Mouse (Mus musculus) spleen, adult 18-20 months (tissue): ENCODE results near the gene Fbxo31.
"Not testable (repeated sequence)": the region's sequence is repeated elsewhere in the genome, so short reads cannot be mapped to it uniquely, and the experiment has no call there.

Experiments used
- DNase-seq, 2 experiments: peaks; one replicate each; pipeline ENCODE4 v3.0.0; 2022; ENCODE audit warnings: mixed read lengths in 2 of 2

Fbxo31 gene

DNA sequence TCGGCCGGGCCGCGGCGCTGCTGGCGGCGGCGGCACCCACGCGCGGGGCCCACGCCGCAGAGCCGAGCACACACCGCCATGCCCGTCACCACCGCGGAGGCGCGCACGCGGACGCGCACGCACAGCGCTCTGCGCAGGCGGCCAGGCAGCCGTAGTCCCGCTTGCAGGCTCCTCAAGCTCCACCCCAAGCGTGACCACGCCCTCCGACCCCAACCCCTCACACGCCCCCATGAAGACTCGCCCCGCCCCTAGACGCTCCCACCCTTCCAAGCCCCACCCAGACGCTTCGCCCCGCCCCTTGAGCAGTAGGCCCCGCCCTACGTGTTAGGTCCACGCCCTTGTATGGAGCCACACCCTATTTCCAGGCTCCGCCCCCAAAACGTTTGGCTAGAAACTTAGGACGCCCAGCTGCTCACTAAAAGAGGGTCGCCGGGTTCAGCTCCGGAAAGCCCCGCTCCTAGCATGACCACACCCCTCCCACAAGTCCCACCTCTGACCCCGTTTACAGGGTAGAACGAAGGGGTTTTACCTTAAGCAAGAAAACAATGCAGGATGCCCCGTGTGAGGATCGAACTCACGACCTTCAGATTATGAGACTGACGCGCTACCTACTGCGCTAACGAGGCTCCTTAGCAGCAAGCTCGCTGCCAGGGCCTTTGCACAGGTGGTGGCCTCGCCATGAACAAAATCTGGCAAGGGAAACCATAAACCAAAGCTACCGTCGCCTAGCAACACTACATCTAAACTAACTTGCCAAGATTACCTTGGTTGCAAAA is at the start of gene Fbxo31:
TSS of gene Fbxo31 (minus strand) at position 131 of the 776 bp plus-strand sequence.
- peak; percentile 86 to 95 for DNase-seq

DNA sequence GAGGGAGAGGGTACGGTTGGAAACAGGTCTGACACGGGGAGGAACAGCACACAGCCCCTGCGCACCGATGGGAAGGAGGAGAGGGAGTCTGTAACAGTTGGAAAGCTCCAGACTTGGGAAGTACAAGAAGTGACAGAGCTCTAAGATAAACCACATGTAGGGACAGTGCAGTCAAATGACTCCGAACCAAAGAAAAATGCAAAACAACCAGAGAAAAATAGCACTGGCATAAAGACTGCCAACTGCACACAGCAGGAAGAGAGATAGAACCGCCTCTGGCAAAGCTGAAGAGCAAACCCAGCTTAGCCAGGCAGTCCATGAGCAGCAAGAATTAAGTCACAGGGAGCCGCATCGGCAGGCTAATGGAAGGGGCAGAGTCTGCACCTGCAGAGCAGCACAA is 44.4 kb upstream of the Fbxo31 start:
- no peak for DNase-seq

DNA sequence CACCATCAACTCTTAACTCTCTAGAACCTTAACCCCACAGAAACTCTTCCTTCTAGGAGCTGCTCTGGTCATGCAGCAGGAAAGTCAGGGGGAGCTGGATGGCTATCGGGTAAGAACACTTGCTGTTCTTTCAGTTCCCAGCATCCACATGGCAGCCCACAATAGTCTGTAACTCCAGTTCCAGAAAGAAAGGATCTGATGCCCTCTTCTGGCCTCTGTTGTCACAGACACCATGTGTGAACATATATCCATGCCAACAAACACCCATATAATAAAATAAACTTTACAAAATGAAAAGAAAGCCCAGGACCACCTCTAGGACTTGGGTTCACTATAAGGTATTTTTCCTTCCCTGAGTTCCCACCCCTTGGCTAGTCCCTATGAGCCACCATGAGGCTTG is 43.3 kb upstream of the Fbxo31 start:
- DNase-seq = no peak

DNA sequence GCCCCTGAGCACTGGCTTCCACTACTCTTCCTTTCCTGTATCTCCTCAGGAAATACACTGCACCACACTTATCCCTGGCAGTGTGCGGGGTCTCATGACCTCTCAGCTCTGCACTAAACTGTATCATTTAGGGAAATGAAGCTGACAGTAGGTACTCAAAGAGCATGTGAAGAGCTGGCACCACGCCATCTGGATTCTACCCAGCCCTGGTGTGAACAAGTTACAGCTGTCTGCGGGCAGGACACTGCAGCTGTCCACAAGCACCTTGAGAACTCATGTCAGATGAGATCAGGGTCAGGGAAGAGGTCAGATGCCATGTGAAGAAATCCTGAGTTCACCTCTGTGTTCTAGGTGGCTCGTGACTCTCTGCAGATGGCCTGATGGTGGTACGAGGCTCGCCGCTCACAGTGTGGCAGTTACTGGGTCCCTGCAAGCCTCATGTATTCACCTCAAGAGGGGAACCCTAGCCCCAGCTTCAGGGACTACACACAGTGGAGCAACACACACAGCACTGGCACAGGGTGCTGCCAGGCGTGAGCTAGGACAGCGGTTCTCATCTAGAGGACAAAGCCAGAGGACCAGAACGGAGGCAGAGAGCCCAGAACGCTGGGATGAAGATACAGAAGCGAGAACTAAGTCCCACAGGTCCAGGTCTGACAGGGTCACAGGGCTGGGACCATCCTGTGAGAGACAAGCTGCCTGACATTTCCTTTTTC is 42.4 kb upstream of the Fbxo31 start:
- no peak for DNase-seq

DNA sequence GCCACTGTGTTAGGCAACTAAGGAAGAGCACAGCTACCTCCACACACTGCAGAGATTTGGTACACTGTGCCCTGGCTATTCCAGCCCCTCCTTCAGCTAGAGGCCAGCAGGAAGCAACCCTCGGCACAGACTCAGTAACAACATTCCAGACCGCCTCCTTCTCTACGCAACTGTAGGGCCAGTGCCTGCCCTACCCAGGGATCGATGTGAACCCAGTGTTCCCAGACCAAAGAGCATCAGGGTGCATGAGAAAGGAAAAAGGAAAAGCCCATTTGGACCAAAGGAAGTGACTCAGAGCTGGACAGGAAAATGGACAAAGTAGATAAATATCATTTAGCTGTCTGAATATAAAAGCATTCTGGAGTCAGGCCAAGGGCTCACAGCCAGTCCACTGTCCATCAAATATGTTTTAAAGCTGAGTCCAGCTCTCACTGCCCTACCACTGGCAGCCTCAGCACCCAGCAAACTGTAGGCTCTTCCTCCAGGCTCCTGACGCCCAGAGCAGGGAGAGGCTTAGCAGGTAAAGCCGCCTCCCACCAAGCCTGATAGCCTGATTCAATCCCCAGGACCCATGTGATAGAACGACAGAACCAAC is 40.9 kb upstream of the Fbxo31 start:
- no peak for DNase-seq

DNA sequence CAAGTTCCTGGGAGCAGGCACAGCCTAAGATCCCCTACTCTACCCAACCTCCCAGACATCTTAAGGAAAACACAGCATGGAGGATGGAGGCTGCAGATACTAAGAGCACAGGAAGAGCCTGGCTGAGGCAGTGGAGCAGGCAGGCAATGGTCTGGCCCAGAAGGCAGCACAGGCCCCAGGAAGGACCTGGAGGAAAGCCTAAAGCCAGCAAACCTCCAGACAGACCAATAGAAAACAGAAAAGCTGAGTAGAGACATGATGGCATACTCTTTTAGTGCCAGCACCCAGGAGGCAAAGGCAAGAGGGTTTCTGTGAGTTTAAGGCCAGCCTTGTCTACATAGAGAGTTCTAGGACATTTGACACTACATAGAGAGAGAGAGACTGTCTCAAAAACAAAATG is 34.8 kb upstream of the Fbxo31 start:
- no peak for DNase-seq

DNA sequence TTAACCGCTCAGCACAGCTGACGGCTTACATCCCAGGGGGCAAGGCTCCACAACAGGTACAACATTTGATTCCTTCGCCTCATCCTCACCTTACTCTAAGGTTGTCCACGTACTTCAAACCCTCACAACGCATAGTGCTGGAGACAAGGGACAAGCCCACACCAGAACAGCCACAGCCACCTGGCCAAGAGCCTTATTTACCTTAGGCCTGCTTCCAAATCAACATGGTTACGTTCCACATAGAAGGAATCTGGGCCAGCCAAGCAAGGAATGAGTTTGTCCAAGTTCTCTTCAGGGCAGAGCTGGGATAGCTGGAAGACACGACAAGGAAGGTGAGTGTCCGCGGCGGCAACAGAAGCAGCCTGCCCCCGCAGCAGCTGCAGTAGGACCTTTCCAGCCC is 31.3 kb upstream of the Fbxo31 start:
- no peak for DNase-seq

DNA sequence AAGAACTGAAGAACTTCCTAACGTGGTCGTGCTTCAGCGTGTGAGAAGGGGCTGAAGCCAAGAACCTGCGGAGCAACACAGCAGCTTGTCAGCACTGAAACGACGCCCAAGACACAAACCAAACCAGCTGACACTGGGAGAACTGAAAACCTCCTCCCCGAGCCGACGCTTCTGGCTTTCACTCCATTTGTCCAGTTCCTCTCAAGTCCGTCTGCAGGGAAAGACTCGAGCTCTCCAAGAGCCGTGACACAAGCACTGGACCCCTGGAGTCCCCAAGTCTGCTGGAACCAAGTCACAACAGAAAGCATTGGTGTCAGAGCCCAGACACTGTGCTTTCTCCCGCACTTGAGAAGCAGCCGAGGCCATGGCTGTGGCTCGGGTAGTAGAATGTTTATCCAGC is 30.6 kb upstream of the Fbxo31 start:
- DNase-seq = no peak

DNA sequence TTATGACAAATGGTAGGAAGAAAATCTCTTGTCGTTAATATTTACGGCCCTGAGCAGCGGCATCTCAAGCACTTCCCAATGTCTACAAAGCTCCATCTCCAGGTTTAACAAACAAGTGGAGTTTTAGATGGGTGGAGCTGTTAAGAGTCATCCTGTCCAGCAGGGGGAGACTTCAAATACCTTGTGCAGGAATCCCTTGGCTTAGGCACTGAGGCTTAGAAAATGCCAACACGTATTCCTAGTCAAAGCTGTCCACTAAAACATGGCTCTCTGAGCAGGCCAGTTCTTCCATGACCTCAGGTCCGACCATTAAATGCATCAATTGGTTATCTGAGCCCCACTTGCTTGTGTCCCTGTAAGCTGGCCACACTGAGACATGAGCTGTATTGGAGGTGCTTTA is 29.1 kb upstream of the Fbxo31 start:
- DNase-seq = no peak

DNA sequence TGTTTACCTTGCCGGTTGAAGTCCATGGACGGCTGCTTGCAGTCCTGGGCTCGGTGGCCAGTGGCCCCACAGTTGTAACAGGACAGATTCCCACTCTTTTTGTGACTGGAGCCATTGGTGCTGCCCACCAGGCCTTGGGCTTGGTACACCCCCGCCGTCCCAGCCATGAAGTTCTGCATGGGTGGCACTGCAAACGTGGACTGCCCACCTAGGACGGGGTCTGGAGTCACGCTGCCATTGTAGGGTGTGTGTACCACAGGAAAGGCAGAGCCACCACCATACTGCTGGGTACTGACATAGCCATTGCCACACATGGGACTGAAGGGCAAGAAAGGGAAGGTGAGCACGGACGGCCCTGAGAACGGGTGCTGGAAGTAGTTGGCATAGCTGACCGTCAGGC is 25.2 kb upstream of the Fbxo31 start:
- no peak for DNase-seq

DNA sequence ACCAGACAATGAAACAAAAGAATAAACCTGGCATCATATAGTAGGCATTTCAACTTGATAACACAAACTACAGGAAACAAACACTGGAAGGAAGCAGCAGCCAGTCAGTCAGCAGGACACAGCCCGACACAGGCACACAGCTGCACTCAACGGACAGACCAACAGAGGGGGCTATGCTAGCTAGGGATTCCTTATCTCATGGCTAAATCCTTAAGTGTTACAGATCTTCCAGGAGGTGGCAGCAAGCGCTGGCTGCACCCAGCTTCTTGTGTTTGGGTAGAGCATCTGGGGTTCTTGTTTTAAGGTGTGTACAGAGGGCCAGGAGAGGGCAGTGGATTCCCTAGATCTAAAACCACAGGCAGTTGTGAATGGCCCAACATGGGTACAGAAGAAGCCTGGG is 24.3 kb upstream of the Fbxo31 start:
- DNase-seq = peak in 1 of 2 experiments; percentile 35

DNA sequence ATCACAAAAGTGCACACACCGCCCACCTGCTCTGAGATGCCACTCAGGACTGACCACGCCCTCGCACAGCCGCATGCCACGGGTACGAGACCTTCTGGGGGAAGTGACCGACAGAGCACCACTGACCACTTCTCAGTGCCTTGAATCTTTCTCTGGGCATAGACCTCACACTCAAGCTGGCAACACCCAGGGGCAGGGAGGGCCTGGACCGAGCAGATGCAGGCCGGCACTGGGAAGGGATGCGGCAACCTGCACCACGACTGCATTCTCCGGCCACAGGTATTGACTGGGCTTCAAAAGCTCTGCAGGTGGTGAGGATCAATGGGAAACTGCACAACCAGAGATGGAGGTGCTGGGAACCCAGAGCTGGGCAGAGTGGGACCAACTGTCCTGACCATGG is 23.8 kb upstream of the Fbxo31 start:
- no peak for DNase-seq

DNA sequence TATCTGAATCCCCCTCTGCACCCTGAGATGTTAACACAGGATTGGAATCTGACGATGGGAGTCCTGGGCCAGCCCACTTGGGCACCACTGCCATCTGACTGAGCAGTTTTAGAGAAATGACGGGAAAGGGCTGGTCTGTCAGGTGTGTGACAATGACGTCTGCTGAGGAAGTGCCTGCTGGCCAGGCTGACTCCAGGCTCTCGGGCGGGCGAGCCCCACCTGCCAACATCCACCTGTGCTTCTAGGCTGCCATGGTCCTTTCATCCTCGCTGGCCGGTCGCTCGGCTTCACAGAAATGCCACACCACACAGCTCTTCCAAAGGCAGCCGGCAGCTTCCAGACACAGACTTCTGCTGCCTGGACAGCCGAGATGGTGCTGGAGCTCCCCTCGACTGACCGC is 21.2 kb upstream of the Fbxo31 start:
- no peak for DNase-seq

DNA sequence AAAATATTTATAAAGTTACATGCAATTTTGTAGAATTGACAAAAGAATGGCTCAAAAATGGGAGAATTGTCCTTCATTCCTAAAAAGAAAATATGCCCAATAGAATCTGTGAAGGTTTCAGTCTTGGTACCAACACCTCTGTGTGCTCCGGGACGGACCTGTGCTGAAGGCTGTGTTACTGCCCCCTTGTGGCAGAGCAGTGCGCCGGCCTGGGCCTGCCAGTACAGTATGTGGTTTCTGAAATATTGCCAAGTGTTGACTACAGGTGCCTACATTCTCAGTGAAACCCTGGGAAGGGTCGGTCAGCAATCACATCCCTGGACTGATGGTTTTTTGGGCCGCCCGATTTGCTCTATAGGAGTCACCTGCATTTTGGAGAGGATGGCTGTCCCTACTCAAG is 20.3 kb upstream of the Fbxo31 start:
- DNase-seq = peak; percentile 54 to 75

DNA sequence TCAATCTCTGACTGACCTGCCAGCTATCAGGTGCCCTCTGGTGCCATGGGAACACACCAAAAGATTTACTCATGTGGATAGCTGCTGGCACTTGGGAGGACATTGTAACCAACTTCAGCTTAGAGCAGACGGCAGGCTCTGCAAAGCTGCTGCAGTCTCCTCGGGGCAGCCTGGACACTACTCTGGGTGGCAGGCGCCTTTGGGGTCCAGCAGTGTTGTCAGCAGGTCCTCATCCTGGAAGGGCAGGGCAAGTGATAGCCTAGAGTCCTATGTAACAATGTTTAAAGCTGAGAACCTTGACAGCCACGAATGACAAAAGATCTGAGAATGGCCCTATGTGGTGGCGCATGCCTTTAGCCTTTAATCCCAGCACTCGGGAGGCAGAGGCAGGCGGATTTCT is 19.6 kb upstream of the Fbxo31 start:
- no peak for DNase-seq

DNA sequence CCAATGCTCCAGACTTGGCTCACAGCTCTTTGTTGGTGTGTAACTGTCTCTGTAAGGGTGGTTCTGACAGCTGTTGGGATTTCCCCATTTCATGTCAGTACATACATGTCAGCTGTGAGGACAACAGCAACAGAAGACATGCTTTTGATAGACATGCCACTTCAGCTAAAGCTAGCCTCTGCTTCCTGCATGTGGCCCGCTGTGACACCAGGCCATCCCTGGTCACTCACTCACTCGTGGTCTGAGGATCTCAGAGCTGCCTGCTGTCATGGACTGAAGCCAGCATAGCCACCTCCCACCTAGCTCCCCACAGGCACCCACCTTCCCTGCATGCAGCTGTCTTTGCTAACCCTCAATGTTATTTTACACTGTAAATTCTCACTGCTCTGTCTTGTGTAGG is 18.9 kb upstream of the Fbxo31 start:
- not testable (repeated sequence) for DNase-seq

DNA sequence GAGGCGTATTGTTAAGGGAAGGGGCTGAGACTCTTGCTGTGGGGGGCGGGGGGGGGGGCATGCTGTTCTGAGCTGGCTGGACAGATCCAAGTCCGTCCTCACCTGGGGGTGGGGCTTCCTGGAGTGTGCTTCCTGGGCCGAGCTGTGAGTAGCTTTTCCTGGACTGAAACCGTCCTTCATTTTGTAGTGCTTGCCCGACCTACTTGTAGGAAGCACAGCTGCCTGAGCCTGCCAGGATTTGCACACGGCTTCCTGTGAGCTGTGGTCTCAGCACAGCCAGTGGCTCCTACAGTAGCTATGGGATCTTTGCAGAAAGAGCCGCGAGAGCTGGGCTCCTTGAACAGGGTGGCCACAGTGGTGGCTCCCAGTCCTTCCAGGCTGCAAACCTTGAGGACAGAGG is 15.4 kb upstream of the Fbxo31 start:
- no peak for DNase-seq

DNA sequence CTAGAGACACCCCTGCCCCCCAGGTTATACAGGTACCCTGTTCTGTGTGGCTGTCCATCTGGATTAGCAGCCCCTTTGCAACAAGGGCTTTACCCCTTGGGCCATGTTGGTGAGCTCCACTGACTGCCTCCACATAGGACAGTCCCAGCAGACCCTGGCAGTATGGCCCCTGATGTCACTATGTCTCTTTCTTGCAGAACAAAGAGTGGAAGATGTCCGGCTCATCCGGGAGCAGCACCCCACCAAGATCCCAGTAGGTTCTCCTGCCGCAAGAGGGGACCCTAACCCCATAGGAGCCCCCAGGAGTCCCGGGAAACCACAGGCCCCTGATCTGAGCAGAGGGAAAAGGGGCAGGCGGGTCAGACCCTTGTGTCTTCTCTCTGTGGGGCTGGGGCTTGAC is 14.7 kb upstream of the Fbxo31 start:
- DNase-seq = no peak

DNA sequence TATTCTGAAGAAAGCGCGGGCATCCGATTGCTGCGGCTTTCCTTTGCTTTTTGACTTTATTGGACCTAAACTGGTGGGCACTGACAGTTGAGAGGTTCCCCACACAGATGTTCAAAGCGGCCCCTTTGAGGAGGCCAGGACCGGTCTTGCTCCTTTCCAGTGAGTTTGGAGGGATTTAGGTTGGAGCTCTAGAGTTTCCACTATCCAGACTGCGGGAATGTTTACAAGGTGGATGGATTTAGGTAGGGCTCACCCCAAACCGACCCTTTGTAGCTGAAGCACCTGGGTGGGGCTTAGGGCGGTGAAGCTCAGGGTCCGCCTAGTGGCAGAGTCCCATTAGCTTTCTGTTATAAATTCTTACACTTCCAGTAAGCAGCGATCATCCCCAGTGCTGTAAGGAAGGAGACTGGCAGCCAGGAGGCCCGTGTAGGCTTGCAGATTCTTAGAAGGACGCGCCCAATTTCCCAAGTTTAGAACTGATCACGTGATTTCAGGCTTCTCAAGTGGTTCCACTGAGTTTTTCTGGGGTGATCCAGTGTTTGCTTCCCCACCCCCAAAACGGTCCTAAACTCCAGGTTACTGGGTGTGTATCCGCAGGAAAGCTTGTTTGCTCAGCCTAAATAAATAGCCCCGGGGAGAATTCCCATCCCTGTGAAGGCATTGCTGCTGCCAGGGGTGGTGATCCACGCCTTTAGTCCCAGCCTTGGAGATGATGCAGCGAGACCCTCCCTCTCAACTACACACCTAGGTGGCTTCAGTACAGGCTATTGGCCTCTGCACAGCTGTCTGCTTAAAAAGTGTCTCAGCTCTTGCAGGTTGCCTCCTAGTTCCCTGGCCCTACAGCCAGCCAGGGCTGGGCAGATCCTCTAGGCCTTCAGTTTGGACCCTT is 12.8 kb upstream of the Fbxo31 start:
- peak in 1 of 2 experiments; percentile 43 for DNase-seq

DNA sequence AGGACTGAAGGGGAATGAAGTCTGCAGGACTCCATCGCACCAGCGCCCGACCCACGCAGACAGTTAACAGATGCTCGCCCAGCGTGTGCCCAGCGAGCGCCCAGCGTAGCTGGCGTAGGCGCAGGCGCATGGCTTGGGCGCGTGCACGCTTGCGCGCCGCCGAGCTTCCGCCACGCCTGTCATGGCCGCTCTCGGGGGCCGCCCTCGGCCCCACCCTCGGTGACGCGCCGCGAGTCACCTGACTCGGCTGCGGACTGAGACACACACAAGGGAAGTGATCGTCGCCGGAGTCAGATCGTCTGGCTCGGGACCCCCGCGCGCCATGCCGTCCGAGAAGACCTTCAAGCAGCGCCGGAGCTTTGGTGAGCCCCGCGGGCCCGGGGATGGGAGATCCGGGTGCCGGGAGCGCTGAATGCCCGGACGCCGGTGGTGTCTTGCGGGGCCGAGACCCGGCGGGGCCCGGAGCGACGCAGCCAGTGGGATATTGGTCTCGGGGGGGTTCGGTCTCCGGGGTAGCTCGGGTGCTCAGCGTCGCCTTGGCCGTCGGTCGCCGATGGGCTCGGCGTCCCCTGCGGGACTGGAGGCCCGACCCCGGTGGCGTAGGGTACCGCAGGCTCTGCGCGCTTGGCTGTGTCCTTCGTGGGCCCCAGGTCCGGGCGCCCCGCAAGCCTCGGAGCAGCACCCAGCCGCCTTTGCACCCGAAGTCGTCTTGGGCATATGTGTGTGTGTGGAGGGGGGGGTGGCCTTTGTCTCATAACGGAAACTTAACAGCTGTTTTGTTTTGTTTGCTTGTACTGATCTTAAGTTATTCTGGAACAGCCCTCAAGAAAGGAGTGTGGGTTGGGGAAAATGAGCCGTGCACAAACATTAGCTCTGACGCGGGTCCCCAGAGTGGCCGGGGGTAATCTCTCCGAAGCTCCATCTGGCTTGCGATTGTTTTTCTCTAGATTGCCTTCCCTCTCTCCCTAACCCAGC is 11.9 kb upstream of the Fbxo31 start, which contains the start of gene Map1lc3b:
TSS of gene Map1lc3b (plus strand) at position 159 of the 975 bp plus-strand sequence.
- peak; percentile 93 to 97 for DNase-seq

DNA sequence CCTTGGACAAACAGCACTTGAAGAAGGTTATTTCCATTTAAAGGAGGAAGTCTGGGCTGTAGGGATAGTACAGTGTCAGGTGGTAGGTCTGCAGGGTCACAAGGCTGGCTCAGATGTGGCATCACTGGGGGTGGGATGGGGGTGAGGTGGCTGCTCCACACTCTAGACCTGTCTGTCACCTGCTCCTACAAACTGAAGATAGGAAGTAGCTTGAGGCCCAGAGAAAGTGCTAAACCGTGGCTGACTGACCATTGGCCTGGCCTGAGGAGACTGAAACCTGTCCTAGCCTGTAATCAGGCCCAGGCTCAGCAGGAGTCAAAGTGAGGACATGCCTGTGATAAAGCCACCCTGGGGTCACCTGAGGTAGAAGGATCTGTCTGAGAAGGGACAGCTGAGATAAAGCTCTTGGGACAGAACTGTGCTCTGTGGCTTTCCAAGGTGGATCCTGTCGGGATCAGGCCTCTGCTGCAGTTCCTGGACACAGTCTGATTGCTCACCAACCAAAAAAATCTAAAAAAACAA is 10.7 kb upstream of the Fbxo31 start:
- DNase-seq = no peak
